Mouse (Mus musculus) C2C12 (cell line): ENCODE data around the gene Cyp1b1. TPM values are rescaled to one million over a fixed set of nuclear protein-coding genes. Genes with fewer than 3 reads are reported as not detected.

Source experiments
- H3K27me3 ChIP-seq: one replicate; pipeline ENCODE4 v1.6.1; 2011; ENCODE audit not compliant: control insufficient read depth, insufficient read depth, insufficient read length
- H3K36me3 ChIP-seq: one replicate; pipeline ENCODE4 v1.6.1; 2011; ENCODE audit not compliant: control insufficient read depth, insufficient read depth
- H3K4me3 ChIP-seq: one replicate; pipeline ENCODE4 v1.5.1; 2011; ENCODE audit warnings: mild to moderate bottlenecking, control low read depth; ENCODE audit not compliant: poor library complexity, insufficient read depth, severe bottlenecking
- H3K79me2 ChIP-seq: one replicate; pipeline ENCODE4 v1.6.1; 2011; ENCODE audit not compliant: control insufficient read depth, insufficient read depth
- H3K79me3 ChIP-seq: one replicate; pipeline ENCODE4 v1.6.1; 2011; ENCODE audit warnings: low read depth, control low read depth
- H3ac ChIP-seq: one replicate; pipeline ENCODE3; 2011; ENCODE audit warnings: low read depth; ENCODE audit not compliant: control insufficient read depth, insufficient read length
- CEBPB ChIP-seq: IDR thresholded peaks from one replicate; pipeline ENCODE4 v1.6.1; 2011; ENCODE audit warnings: low read depth, mild to moderate bottlenecking, control low read depth, moderate library complexity
- CTCF ChIP-seq: IDR thresholded peaks from one replicate; pipeline ENCODE4 v1.5.1; 2011; ENCODE audit not compliant: control insufficient read depth, insufficient read depth, insufficient read length
- FOSL1 ChIP-seq: IDR thresholded peaks from one replicate; pipeline ENCODE4 v1.8.0; 2011; ENCODE audit warnings: mild to moderate bottlenecking, low read length; ENCODE audit not compliant: poor library complexity, insufficient read depth, severe bottlenecking
- MAX ChIP-seq: IDR thresholded peaks from one replicate; pipeline ENCODE4 v1.6.1; 2011; ENCODE audit warnings: mild to moderate bottlenecking, control low read depth
- MYOD1 ChIP-seq: IDR thresholded peaks from one replicate; pipeline ENCODE4 v1.6.1; 2011; ENCODE audit warnings: low read depth; ENCODE audit not compliant: control insufficient read depth, insufficient read length
- MYOG ChIP-seq: IDR thresholded peaks from one replicate; pipeline ENCODE4 v1.6.1; 2011; ENCODE audit not compliant: control insufficient read depth, insufficient read length; ENCODE audit errors: extremely low read depth
- USF1 ChIP-seq: IDR thresholded peaks from one replicate; pipeline ENCODE4 v1.6.1; 2011; ENCODE audit warnings: low read depth, mild to moderate bottlenecking, control low read depth, moderate library complexity
- long read RNA-seq, 2 experiments: library from polyadenylated mRNA; unstranded; transcript quantifications; one replicate each; pipeline ENCODE4 v2.0.0; 2019 to 2020
- polyA plus RNA-seq: library from polyadenylated mRNA; unstranded; fragments of >200 nt; fragmentation: generic; extraction: Trizol; gene quantifications from one replicate; pipeline ENCODE4 v1.2.1, GENCODE M21; 2012; ENCODE audit warnings: missing spikeins

The Cyp1b1 gene
- polyA plus RNA-seq, result 8.8 TPM
- long read RNA-seq, experiment 1, full-length matches to known transcripts, result 4 of 13 reads
- long read RNA-seq, experiment 1, partial matches to known transcripts, result 7 of 13 reads
- long read RNA-seq, experiment 1, other reads (novel, unspliced or antisense), result 2 of 13 reads
- long read RNA-seq, experiment 2, full-length matches to known transcripts, result 262 of 360 reads
- long read RNA-seq, experiment 2, partial matches to known transcripts, result 86 of 360 reads
- long read RNA-seq, experiment 2, other reads (novel, unspliced or antisense), result 12 of 360 reads

GRCm38 (mm10) chr17:79714931-79715637 lies at the start of gene Cyp1b1:
Gene Cyp1b1 (minus strand): TSS chr17:79715061.
- Histone ChIP-seq H3K79me3 (peaks cover 24% of the 10 kb centered on the region), H3K36me3 (peaks cover 17% of the 10 kb centered on the region), H3K27me3 (no peaks in the 10 kb centered on the region), H3K4me3 (peak within 1 kb of the TSS; percentile 44), H3ac (peak within 1 kb of the TSS; percentile 46), H3K79me2 (peaks cover 46% of the 10 kb centered on the region)
- TF ChIP-seq MAX (no peak), MYOG (no peak), CEBPB (no peak), CTCF (no peak), MYOD1 (no peak), USF1 (no peak), FOSL1 (no peak)

GRCm38 (mm10) chr17:79761841-79762240 lies 47.0 kb upstream of the Cyp1b1 start:
- no peak for TF ChIP-seq FOSL1
- TF ChIP-seq CTCF, result no peak
- no peak for TF ChIP-seq MYOD1
- no peak for TF ChIP-seq CEBPB
- TF ChIP-seq USF1, result no peak
- TF ChIP-seq MYOG, result no peak
- TF ChIP-seq MAX, result no peak
- Histone ChIP-seq H3K79me3 (no peaks in the 10 kb centered on the region), H3K36me3 (no peaks in the 10 kb centered on the region), H3K4me3 (no peak overlapping the region), H3K79me2 (no peaks in the 10 kb centered on the region), H3K27me3 (no peaks in the 10 kb centered on the region), H3ac (no peak overlapping the region)

- TF ChIP-seq USF1 (no peak), CTCF (no peak), CEBPB (no peak)
- no peak overlapping the region for H3ac ChIP-seq
- no peaks in the 10 kb centered on the region for H3K79me3 ChIP-seq
- no peaks in the 10 kb centered on the region for H3K36me3 ChIP-seq
- H3K4me3 ChIP-seq, result no peak overlapping the region
- H3K27me3 ChIP-seq, result no peaks in the 10 kb centered on the region
- H3K79me2 ChIP-seq, result no peaks in the 10 kb centered on the region
These were observed 39.0 kb upstream of the Cyp1b1 start for GRCm38 (mm10) chr17:79753831-79754230.

- H3K27me3 ChIP-seq, result no peaks in the 10 kb centered on the region
- H3K79me2 ChIP-seq, result no peaks in the 10 kb centered on the region
- TF ChIP-seq MYOG, result no peak
- no peak for TF ChIP-seq FOSL1
- TF ChIP-seq CTCF, result no peak
- TF ChIP-seq MAX, result no peak
- no peak for TF ChIP-seq CEBPB
- no peak for TF ChIP-seq MYOD1
- no peak for TF ChIP-seq USF1
- H3K36me3 ChIP-seq, result no peaks in the 10 kb centered on the region
- H3ac ChIP-seq, result no peak overlapping the region
- H3K79me3 ChIP-seq, result no peaks in the 10 kb centered on the region
- no peak overlapping the region for H3K4me3 ChIP-seq
These were observed 38.0 kb upstream of the Cyp1b1 start for GRCm38 (mm10) chr17:79752836-79753235.

- H3K79me3 ChIP-seq, result no peaks in the 10 kb centered on the region
- no peaks in the 10 kb centered on the region for H3K27me3 ChIP-seq
- H3K36me3 ChIP-seq, result no peaks in the 10 kb centered on the region
- no peak overlapping the region for H3K4me3 ChIP-seq
- peak; percentile 18 for TF ChIP-seq USF1
- no peak for TF ChIP-seq MYOG
- H3K79me2 ChIP-seq, result no peaks in the 10 kb centered on the region
- H3ac ChIP-seq, result no peak overlapping the region
These were observed 36.9 kb upstream of the Cyp1b1 start for GRCm38 (mm10) chr17:79751661-79752191.

- no peaks in the 10 kb centered on the region for H3K79me2 ChIP-seq
- no peak overlapping the region for H3ac ChIP-seq
- no peaks in the 10 kb centered on the region for H3K79me3 ChIP-seq
- TF ChIP-seq USF1 (no peak), FOSL1 (no peak), MAX (no peak), MYOG (no peak), CTCF (no peak), MYOD1 (no peak), CEBPB (no peak)
- no peak overlapping the region for H3K4me3 ChIP-seq
- no peaks in the 10 kb centered on the region for H3K27me3 ChIP-seq
- H3K36me3 ChIP-seq, result no peaks in the 10 kb centered on the region
These were observed 34.8 kb upstream of the Cyp1b1 start for GRCm38 (mm10) chr17:79749647-79750046.
